Mouse (Mus musculus) heart, adult 2 months (tissue): ENCODE measurements at regions not wholly inside any gene's neighbourhood (a gene's known extent, or its start where the extent isn't known, plus 50 kb on each side); places are given as distances from the start of the nearest gene placed in this dataset.

Source experiments
- CTCF ChIP-seq: fragments of 200-600 bp; IDR thresholded peaks from 2 replicates; pipeline ENCODE4 v1.8.1; 2022; ENCODE audit warnings: antibody characterized with exemption, mild to moderate bottlenecking, moderate library complexity
- EP300 ChIP-seq: fragments of 200-500 bp; IDR thresholded peaks from 2 replicates; pipeline ENCODE4 v1.6.1; 2011; ENCODE audit warnings: low read depth, low read length, control low read depth; ENCODE audit not compliant: insufficient read depth
- POLR2A ChIP-seq: fragments of 200-500 bp; IDR thresholded peaks from 2 replicates; pipeline ENCODE4 v1.6.1; 2011; ENCODE audit warnings: mild to moderate bottlenecking, low read depth, low read length, control low read depth; ENCODE audit not compliant: insufficient read depth

DNA sequence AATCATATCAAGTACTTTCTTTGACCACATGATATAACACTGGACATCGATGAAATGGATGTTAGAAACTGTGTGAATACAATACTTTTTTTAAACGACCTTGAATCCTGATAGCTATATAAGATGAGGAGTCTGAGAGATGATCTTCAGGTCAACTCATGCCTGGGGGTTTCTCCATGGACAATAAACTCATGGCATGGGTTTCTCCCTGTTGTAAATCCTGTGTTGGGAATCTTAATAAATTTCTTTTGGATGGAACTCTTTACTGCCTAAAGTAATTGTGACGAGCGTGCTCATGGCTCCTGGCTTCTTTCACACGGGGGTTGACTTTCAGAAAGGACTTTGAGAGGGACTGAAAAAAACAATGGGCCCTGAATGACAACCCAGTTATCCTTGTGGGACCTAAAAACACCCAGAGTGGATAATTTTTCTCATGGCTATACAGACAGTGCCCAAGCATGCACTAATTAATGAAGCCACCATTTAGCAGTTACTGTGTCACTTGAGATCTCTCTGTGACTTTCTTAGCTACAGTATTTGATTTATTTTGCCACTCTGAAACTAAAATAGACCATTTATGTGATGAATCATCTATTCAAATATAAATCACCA, 167.2 kb upstream of the Gimd1 start:
- TF ChIP-seq POLR2A: no peak
- TF ChIP-seq CTCF: no peak
- no peak for TF ChIP-seq EP300
